Mouse (Mus musculus) heart, adult 8-10 months (tissue): ENCODE results near the gene Trim43b. TPM values are rescaled to one million over a fixed set of nuclear protein-coding genes. Genes with fewer than 3 reads are reported as not detected.
"Not testable (repeated sequence)": the region's sequence is repeated elsewhere in the genome, so short reads cannot be mapped to it uniquely, and the experiment has no call there.

ENCODE experiments used
- DNase-seq: peaks from one replicate; pipeline ENCODE4 v3.0.0; 2022; ENCODE audit warnings: low spot score
- total RNA-seq, 4 experiments: library from RNA; stranded (reverse); gene quantifications; 2 replicates each; pipeline ENCODE4 v1.2.4; 2022

The Trim43b gene
- total RNA-seq, result under 1 TPM in 2 of 4 experiments, not detected in 2; 0.16 to 0.20 TPM

- DNase-seq, result not testable (repeated sequence)
Observed at GRCm38 (mm10) chr9:89092735-89093134, at the start of gene Trim43b. Trim43b (minus strand) TSS chr9:89092835.

- DNase-seq, result not testable (repeated sequence)
Observed at GRCm38 (mm10) chr9:89104576-89104975, 11.9 kb upstream of the Trim43b start.

- DNase-seq, result not testable (repeated sequence)
Observed at GRCm38 (mm10) chr9:89086746-89087145, 5.9 kb downstream of the Trim43b start.

GRCm38 (mm10) chr9:89079637-89080036 is 13.0 kb downstream of the Trim43b start:
- DNase-seq, result not testable (repeated sequence)

- DNase-seq, result not testable (repeated sequence)
Observed at GRCm38 (mm10) chr9:89076508-89076907, 16.1 kb downstream of the Trim43b start.

- DNase-seq, result not testable (repeated sequence)
Observed at GRCm38 (mm10) chr9:89067143-89067501, 25.5 kb downstream of the Trim43b start.

GRCm38 (mm10) chr9:89066378-89067142 is 26.1 kb downstream of the Trim43b start:
- DNase-seq, result peak; percentile 74

Other genes with a start within 250 kb of the Trim43b start
- 1 to 10 TPM in 1 of 4 experiments, under 1 TPM in 1, not detected in 2; 0.44 to 1.2 TPM for gene Bcl2a1a, start 135.9 kb downstream of the Trim43b start, total RNA-seq
- gene Bcl2a1b, start 106.4 kb upstream of the Trim43b start, total RNA-seq, result 1 to 10 TPM in 1 of 4 experiments, under 1 TPM in 1, not detected in 2; 0.52 to 2.9 TPM
- 1 to 10 TPM in 1 of 4 experiments, under 1 TPM in 1, not detected in 2; 0.44 to 2.5 TPM for gene Gm29094, start 106.5 kb upstream of the Trim43b start, total RNA-seq
- 10 to 100 TPM; 14.6 to 25.6 (median 19.5) TPM for gene Mthfs, start 117.8 kb upstream of the Trim43b start, total RNA-seq